Mouse (Mus musculus): Measurements from ENCODE around the gene Wdr49. TPM values are rescaled to one million over a fixed set of nuclear protein-coding genes. Genes with fewer than 3 reads are reported as not detected.
A peak's percentile ranks its signal among the peaks of the same experiment; 100 is the strongest.

Wdr49 gene
- polyA plus RNA-seq (2015; fragmentation: Nextera tagmentation; extraction: Ambion mirVana), result not detected in 2 replicates

DNA sequence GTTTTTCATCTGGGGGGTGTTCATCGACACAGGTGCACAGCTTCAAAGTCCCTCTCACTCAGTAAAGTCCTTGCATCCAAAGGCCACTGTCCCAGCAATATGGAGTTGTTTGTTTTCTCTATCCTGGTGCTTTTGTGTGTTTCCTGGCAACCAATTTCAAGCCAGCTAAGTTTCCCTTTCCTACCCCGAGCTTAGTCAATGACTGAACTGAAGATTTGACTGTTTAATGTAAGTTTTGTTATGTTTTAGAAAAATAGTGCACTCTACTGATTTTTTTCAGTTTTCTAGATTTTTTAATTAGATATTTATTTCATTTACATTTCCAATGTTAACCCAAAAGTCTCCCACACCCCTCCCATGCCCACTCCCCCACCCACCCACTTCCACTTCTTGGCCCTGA lies at the start of gene Wdr49:
Gene Wdr49, minus strand, starts transcription at position 101 of the 400 bp plus-strand sequence.
- 43% methylated on average over 2 of the region's 2 CpGs for WGBS (ENCODE audit: insufficient replicate concordance)
- no peaks in the 10 kb centered on the region for H3K27me3 ChIP-seq
- no peaks in the 10 kb centered on the region for H3K4me1 ChIP-seq (replicated peaks)
- H3K4me2 ChIP-seq, result no peak within 1 kb of the TSS
- H3K9me3 ChIP-seq (replicated peaks), result no peaks in the 10 kb centered on the region
- H3K9ac ChIP-seq, result no peak within 1 kb of the TSS
- H3K27ac ChIP-seq, result no peak within 1 kb of the TSS
- DNase-seq, result no peak
- ATAC-seq (ENCODE audit: low read depth), result no peak
- H3K4me3 ChIP-seq (replicated peaks), result no peak within 1 kb of the TSS
- H3K36me3 ChIP-seq, result no peaks in the 10 kb centered on the region

GRCm38 (mm10) chr3:75531074-75531473 lies 49.1 kb upstream of the Wdr49 start:
- DNase-seq (no peak), ATAC-seq (ENCODE audit: low read depth) (no peak)
- Histone ChIP-seq H3K27ac (no peak overlapping the region), H3K27me3 (no peaks in the 10 kb centered on the region), H3K4me3 (replicated peaks) (no peak overlapping the region), H3K4me1 (replicated peaks) (peaks cover 20% of the 10 kb centered on the region), H3K9me3 (replicated peaks) (no peaks in the 10 kb centered on the region), H3K9ac (no peak overlapping the region), H3K36me3 (peaks cover 17% of the 10 kb centered on the region), H3K4me2 (no peak overlapping the region)
- 79% methylated on average over 3 of the region's 3 CpGs for WGBS (ENCODE audit: insufficient replicate concordance)

DNA sequence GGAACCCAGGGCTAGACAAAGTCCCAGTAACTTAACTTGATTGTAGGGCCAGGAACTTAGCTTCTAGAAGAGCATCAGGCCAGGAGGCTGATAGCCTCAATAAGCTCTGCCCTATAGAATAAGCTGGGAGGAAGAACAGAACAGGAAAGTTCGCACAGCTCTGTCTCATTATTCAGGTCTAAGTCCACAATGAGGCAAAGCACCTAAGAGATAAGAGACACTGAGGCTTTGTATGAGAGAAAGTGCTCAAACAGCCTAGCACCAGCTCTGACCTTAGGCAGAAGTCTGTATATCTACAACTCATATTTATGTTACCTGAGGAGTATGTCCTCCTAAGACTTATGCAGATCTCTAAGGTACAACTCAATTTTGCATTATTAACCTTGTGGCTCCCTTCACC lies 40.6 kb upstream of the Wdr49 start:
- Histone ChIP-seq H3K27me3 (no peaks in the 10 kb centered on the region), H3K27ac (no peak overlapping the region), H3K9ac (no peak overlapping the region), H3K9me3 (replicated peaks) (no peaks in the 10 kb centered on the region), H3K4me2 (no peak overlapping the region), H3K4me1 (replicated peaks) (no peaks in the 10 kb centered on the region), H3K36me3 (peaks cover 48% of the 10 kb centered on the region), H3K4me3 (replicated peaks) (no peak overlapping the region)
- ATAC-seq (ENCODE audit: low read depth), result no peak
- 50% methylated on average over 1 of the region's 1 CpGs for WGBS (ENCODE audit: insufficient replicate concordance)
- no peak for DNase-seq

DNA sequence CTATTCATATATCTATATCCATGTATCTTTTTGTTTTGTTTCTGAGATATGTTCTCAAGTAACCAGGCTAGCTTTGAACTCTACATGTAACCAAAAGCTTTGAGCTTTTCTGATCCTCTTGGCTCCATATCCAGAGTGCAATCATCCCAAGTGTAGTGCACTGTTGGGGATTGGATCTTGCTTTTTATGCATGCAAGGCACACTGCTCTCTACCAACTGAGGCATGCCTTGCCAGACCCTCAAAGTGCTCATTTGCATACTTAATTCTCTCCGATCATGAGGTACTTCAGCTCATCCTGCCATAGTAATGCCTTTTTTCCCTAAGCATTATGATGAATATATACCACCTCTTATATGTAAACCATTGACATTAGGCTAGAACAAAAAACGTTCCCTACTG lies 39.4 kb upstream of the Wdr49 start:
- H3K4me1 ChIP-seq (replicated peaks), result no peaks in the 10 kb centered on the region
- 78% methylated on average over 2 of the region's 2 CpGs for WGBS (ENCODE audit: insufficient replicate concordance)
- no peak overlapping the region for H3K27ac ChIP-seq
- DNase-seq (no peak), ATAC-seq (ENCODE audit: low read depth) (no peak)
- H3K36me3 ChIP-seq, result peaks cover 40% of the 10 kb centered on the region
- no peak overlapping the region for H3K4me2 ChIP-seq
- H3K4me3 ChIP-seq (replicated peaks), result no peak overlapping the region
- no peaks in the 10 kb centered on the region for H3K27me3 ChIP-seq
- no peak overlapping the region for H3K9ac ChIP-seq
- H3K9me3 ChIP-seq (replicated peaks), result no peaks in the 10 kb centered on the region

DNA sequence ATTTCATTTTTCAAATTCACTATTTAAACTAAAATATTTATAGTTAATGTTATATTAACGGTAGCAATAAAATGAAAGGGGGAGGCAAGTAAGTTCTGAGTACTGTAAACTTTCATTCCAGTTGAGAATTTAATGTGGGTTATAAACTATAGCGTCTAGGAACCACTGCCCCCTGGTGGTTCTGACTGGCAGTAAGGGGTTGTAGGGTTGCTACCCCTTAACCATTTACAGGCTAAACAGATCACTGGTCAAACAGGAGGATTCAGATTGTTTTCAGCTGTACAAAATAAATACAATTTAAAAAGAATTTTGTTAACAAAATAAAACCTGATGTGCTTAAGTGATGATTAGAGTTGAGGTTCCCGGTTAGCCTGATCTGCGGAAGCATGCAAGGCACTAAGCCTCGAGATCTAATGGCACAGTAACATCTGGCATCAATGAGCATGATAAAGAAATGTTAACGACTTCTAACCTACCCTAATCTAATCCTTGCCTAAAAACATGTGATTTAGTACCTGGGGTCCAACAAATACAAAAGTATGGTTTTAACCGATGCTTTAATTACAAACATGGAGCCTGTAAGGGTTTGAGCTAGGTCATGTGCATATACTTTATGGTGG lies 35.8 kb upstream of the Wdr49 start:
- DNase-seq, result peak; percentile 11
- H3K4me1 ChIP-seq (replicated peaks), result no peaks in the 10 kb centered on the region
- no peak overlapping the region for H3K4me3 ChIP-seq (replicated peaks)
- no peaks in the 10 kb centered on the region for H3K9me3 ChIP-seq (replicated peaks)
- H3K27me3 ChIP-seq, result no peaks in the 10 kb centered on the region
- no peak overlapping the region for H3K4me2 ChIP-seq
- 76% methylated on average over 7 of the region's 7 CpGs for WGBS (ENCODE audit: insufficient replicate concordance)
- no peak overlapping the region for H3K27ac ChIP-seq
- no peak for ATAC-seq (ENCODE audit: low read depth)
- H3K9ac ChIP-seq, result no peak overlapping the region
- peaks cover 39% of the 10 kb centered on the region for H3K36me3 ChIP-seq

GRCm38 (mm10) chr3:75498961-75499960 lies 17.3 kb upstream of the Wdr49 start:
- 47% methylated on average over 7 of the region's 7 CpGs for WGBS (ENCODE audit: insufficient replicate concordance)
- Histone ChIP-seq H3K36me3 (no peaks in the 10 kb centered on the region), H3K9me3 (replicated peaks) (no peaks in the 10 kb centered on the region), H3K27me3 (no peaks in the 10 kb centered on the region), H3K27ac (no peak overlapping the region), H3K4me1 (replicated peaks) (no peaks in the 10 kb centered on the region), H3K4me3 (replicated peaks) (no peak overlapping the region), H3K4me2 (no peak overlapping the region), H3K9ac (no peak overlapping the region)
- DNase-seq (no peak), ATAC-seq (ENCODE audit: low read depth) (no peak)

DNA sequence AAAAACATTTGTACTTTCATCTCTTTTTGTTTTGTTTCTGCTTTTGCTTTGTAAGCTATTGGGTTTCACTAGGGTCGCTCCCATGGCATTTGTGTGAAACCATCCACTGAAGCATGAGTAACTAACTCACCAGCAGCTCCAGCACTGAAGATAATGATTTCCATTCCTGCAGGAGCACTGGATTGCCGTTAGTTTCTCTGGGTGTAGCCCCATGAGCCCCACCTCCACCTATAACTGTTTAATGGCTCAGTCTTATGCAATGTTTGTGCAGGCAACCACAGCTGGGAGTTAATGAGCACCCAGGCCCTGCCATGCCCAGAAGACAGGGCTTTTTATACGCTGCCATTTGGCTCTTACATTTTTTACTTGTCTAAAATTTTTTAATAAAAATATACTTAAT lies 11.0 kb upstream of the Wdr49 start:
- no peaks in the 10 kb centered on the region for H3K36me3 ChIP-seq
- no peak overlapping the region for H3K27ac ChIP-seq
- no peaks in the 10 kb centered on the region for H3K27me3 ChIP-seq
- ATAC-seq (ENCODE audit: low read depth) (peak; percentile 76), DNase-seq (no peak)
- no peak overlapping the region for H3K4me3 ChIP-seq (replicated peaks)
- no peaks in the 10 kb centered on the region for H3K9me3 ChIP-seq (replicated peaks)
- H3K9ac ChIP-seq, result no peak overlapping the region
- no peaks in the 10 kb centered on the region for H3K4me1 ChIP-seq (replicated peaks)
- no peak overlapping the region for H3K4me2 ChIP-seq
- WGBS (ENCODE audit: insufficient replicate concordance), result 47% methylated on average over 3 of the region's 3 CpGs

DNA sequence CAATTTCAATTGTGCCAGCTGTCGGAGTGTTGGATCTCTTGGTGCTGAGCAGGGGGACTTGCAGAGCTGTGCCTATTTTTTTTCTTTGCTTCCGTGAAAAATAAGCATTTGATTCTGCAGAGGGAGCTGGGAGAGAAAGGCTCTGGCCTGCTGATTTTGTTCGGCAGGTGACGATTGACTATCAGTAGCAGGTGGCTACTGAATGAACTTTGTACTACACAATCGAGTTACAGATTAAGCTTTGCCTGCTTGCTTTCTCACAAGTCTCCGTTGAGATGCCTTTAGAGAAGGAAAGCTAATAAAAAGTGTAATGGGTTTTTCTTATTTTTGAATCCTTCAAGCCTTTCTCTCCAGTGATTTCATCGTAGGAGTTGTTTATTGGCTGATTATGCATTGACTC lies 6.8 kb downstream of the Wdr49 start:
- H3K36me3 ChIP-seq, result no peaks in the 10 kb centered on the region
- no peak overlapping the region for H3K9ac ChIP-seq
- H3K4me2 ChIP-seq, result no peak overlapping the region
- 57% methylated on average over 7 of the region's 7 CpGs for WGBS (ENCODE audit: insufficient replicate concordance)
- H3K9me3 ChIP-seq (replicated peaks), result no peaks in the 10 kb centered on the region
- H3K27me3 ChIP-seq, result no peaks in the 10 kb centered on the region
- no peak for DNase-seq
- no peaks in the 10 kb centered on the region for H3K4me1 ChIP-seq (replicated peaks)
- no peak overlapping the region for H3K4me3 ChIP-seq (replicated peaks)
- H3K27ac ChIP-seq, result no peak overlapping the region
- ATAC-seq (ENCODE audit: low read depth), result no peak

- Histone ChIP-seq H3K4me3 (replicated peaks) (no peak overlapping the region), H3K4me1 (replicated peaks) (no peaks in the 10 kb centered on the region), H3K27ac (no peak overlapping the region), H3K9ac (no peak overlapping the region), H3K36me3 (no peaks in the 10 kb centered on the region), H3K27me3 (no peaks in the 10 kb centered on the region), H3K9me3 (replicated peaks) (no peaks in the 10 kb centered on the region), H3K4me2 (no peak overlapping the region)
- DNase-seq (no peak), ATAC-seq (ENCODE audit: low read depth) (no peak)
- WGBS (ENCODE audit: insufficient replicate concordance), result 68% methylated on average over 7 of the region's 7 CpGs
Observed at GRCm38 (mm10) chr3:75474657-75475056, 7.3 kb downstream of the Wdr49 start.

DNA sequence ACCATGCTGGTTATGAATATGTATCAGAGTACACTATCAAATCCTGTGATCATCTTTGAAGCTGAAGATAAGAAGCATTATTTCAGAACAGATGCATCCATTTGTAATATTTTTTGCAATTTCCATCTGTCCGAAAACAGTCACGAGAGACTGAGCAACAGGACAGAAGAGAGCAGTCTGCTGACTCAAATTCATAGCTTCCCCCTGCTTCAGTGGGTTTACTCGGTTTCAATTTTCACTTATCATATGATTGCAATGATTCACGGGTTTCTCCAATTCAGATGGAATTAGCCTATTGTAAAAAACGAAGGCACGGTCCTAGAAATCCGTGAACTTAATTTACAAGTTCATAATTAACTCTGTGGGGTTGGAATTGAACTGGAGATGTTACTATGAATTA lies 13.8 kb downstream of the Wdr49 start:
- Histone ChIP-seq H3K27me3 (no peaks in the 10 kb centered on the region), H3K36me3 (no peaks in the 10 kb centered on the region), H3K4me2 (no peak overlapping the region), H3K27ac (no peak overlapping the region), H3K9me3 (replicated peaks) (no peaks in the 10 kb centered on the region), H3K4me3 (replicated peaks) (no peak overlapping the region), H3K9ac (no peak overlapping the region), H3K4me1 (replicated peaks) (no peaks in the 10 kb centered on the region)
- ATAC-seq (ENCODE audit: low read depth) (no peak), DNase-seq (no peak)
- 56% methylated on average over 7 of the region's 7 CpGs for WGBS (ENCODE audit: insufficient replicate concordance)

DNA sequence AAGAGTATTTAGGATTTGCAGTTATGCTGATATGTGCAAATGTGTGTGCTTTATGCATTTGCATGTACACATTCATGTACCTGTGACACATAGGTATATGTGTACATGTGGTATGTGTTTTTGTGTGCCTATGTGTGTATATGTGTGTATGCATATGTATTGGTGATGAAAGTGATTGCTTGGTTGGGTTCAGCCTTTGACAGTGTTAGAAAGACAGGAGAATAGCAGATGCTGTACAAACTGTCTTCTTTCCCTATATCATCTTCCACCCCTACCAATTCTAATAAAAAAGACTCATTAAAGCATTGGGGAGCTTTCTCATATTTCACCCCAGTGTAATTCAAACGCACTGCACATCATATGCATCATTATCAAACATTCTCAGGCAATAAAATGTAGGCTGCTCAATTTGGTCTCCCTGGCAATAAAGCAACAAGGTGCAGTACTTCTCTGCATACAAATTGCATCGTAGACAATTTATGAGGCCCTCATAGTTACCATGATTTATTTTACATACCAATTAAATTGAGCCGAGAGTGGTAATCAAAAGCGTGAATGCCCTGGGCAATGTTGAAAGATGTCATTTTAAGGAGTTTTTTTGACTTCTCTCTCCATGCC lies 51.3 kb downstream of the Wdr49 start:
- H3K27ac ChIP-seq, result no peak overlapping the region
- no peak for DNase-seq
- no peak for ATAC-seq (ENCODE audit: low read depth)
- H3K36me3 ChIP-seq, result no peaks in the 10 kb centered on the region
- WGBS (ENCODE audit: insufficient replicate concordance), result 65% methylated on average over 4 of the region's 4 CpGs
- no peaks in the 10 kb centered on the region for H3K4me1 ChIP-seq (replicated peaks)
- no peak overlapping the region for H3K9ac ChIP-seq
- H3K4me2 ChIP-seq, result no peak overlapping the region
- no peaks in the 10 kb centered on the region for H3K9me3 ChIP-seq (replicated peaks)
- no peak overlapping the region for H3K4me3 ChIP-seq (replicated peaks)
- no peaks in the 10 kb centered on the region for H3K27me3 ChIP-seq

All from liver, embryonic 13.5 days (tissue).